Mouse (Mus musculus) hindbrain, embryonic 14.5 days (tissue): ENCODE measurements at regions not wholly inside any gene's neighbourhood (a gene's known extent, or its start where the extent isn't known, plus 50 kb on each side); places are given as distances from the start of the nearest gene placed in this dataset.
"Not testable (repeated sequence)": the region's sequence is repeated elsewhere in the genome, so short reads cannot be mapped to it uniquely, and the experiment has no call there.

ENCODE experiments used
- ATAC-seq: fragments of 200-750 bp; cut with Nextera tagmentation; 2 replicates; pipeline ENCODE4 v1.8.0; 2017; ENCODE audit warnings: moderate number of reproducible peaks, mild to moderate bottlenecking, moderate TSS enrichment, moderate library complexity; ENCODE audit not compliant: low FRiP score
- DNase-seq: peaks from one replicate; pipeline ENCODE4 v3.0.0-alpha.2; 2015; ENCODE audit warnings: low spot score
- H3K27ac ChIP-seq: fragments of 300-500 bp; sonication (generic); 2 replicates; pipeline ENCODE4 v1.5.1; 2014; ENCODE audit warnings: mild to moderate bottlenecking, moderate library complexity
- H3K27me3 ChIP-seq: fragments of 300-500 bp; sonication (generic); 2 replicates; pipeline ENCODE4 v1.6.1; 2014; ENCODE audit warnings: mild to moderate bottlenecking, low read length, mixed read lengths; ENCODE audit not compliant: control insufficient read depth, insufficient read depth
- H3K36me3 ChIP-seq: fragments of 300-500 bp; sonication (generic); replicated peaks from 2 replicates; pipeline ENCODE4 v1.6.1; 2014; ENCODE audit not compliant: control insufficient read depth, insufficient read depth
- H3K4me1 ChIP-seq: fragments of 300-500 bp; sonication (generic); replicated peaks from 2 replicates; pipeline ENCODE4 v1.6.1; 2014; ENCODE audit warnings: antibody characterized with exemption, low read length, mixed read lengths; ENCODE audit not compliant: control insufficient read depth, insufficient read depth
- H3K4me2 ChIP-seq: fragments of 300-500 bp; sonication (generic); replicated peaks from 2 replicates; pipeline ENCODE4 v1.6.1; 2014; ENCODE audit warnings: mild to moderate bottlenecking, moderate library complexity
- H3K4me3 ChIP-seq: fragments of 300-500 bp; sonication (generic); replicated peaks from 2 replicates; pipeline ENCODE4 v1.5.1; 2014; ENCODE audit warnings: mild to moderate bottlenecking, low read length
- H3K9ac ChIP-seq: fragments of 300-500 bp; sonication (generic); 2 replicates; pipeline ENCODE4 v1.6.1; 2014
- H3K9me3 ChIP-seq: fragments of 300-500 bp; sonication (generic); 2 replicates; pipeline ENCODE4 v1.6.1; 2016; ENCODE audit warnings: low read length; ENCODE audit not compliant: control insufficient read depth
- WGBS: fragments of 180-500 bp; shearing (Covaris S2); extraction: QIAGEN DNeasy Blood & Tissue Kit; methylation state at CpG from one replicate; pipeline ENCODE4 v1.1.7; 2014; 5-methylcytosine and 5-hydroxymethylcytosine counted together

DNA sequence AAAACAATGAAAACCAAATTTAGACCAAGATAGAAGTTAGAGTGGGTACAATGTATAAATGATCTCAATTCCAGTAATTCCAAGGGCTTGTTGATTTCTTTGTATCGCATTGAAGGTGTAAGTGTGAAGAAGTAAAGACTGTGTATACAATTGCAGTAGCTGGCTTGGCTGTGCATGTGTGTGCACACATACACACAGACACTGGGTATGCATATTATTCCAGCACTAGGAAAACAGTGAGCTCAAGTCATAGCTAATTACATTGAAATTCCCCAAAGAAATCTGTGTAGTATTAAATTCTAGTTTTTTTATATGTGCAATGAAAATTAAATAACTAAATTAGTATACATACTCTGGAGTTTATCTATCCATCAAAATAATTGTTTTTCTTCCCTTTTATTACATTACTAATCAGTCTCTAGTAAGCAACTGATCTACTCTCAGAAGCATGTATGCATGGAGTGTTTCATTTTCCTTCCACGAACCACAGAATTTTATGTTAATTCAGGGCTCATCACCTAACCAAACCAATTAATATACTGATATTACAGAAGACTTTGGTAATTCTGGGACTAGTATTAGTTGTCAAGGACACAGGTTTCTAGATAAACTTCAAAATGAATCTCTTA is 56.5 kb downstream of the Gm8797 start:
- no peak for DNase-seq
- 85% methylated on average over 2 of the region's 2 CpGs for WGBS
- no peak overlapping the region for H3K9ac ChIP-seq
- ATAC-seq = no peak
- H3K27me3 ChIP-seq = no peaks in the 10 kb centered on the region
- no peaks in the 10 kb centered on the region for H3K9me3 ChIP-seq
- no peaks in the 10 kb centered on the region for H3K36me3 ChIP-seq
- no peak overlapping the region for H3K27ac ChIP-seq
- no peak overlapping the region for H3K4me3 ChIP-seq
- no peaks in the 10 kb centered on the region for H3K4me1 ChIP-seq
- H3K4me2 ChIP-seq = no peak overlapping the region

DNA sequence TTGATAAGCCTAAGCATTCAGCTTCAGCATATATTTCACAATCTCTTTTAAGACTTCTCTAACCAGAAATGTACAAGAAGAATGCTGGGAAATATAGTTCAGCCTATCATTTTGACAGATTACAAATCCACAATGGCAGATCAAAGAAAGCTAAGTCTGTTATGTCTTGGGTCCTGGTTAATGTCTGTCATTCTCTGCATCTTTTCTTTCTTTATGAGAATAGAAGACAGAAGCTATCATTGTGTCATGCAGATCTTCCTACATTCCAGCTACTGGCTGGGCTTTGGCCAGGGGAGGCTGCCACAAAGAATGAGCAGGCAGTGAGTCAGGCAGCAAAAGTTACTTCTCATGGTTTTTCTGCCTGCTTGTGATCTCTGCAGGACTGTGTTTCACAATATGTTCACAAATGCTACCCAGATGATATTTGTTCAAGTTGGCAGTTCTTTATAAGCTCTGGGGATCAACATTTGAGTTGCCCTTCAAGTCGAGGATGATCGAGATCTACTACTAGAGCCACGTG is 60.5 kb downstream of the Gm8797 start:
- Histone ChIP-seq H3K27me3 (no peaks in the 10 kb centered on the region), H3K4me3 (no peak overlapping the region), H3K4me2 (no peak overlapping the region), H3K27ac (no peak overlapping the region), H3K9me3 (no peaks in the 10 kb centered on the region), H3K36me3 (no peaks in the 10 kb centered on the region), H3K4me1 (no peaks in the 10 kb centered on the region), H3K9ac (no peak overlapping the region)
- no peak for ATAC-seq
- DNase-seq = no peak
- 83% methylated on average over 3 of the region's 3 CpGs for WGBS

DNA sequence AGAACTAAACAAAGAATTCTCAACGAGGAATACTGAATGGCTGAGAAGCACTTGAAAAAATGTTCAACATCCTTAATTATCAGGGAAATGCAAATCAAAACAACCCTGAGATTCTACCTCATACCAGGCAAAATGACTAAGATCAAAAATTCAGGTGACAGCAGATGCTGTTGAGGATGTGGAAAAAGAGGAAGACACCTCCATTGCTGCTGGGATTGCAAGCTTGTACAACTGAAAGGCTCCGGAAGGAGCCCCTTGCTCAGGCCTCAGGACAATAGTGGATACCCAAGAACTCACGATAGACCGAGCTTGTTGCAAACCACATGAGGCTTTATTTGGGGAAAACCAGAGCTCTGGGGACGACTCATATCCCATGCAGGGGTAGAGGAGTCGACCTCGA is 69.6 kb downstream of the Gm8797 start:
- ATAC-seq, H3K9me3 ChIP-seq, H3K4me2 ChIP-seq, H3K27me3 ChIP-seq, H3K36me3 ChIP-seq, H3K27ac ChIP-seq, H3K9ac ChIP-seq, DNase-seq, H3K4me1 ChIP-seq, H3K4me3 ChIP-seq: not testable (repeated sequence)
- 84% methylated on average over 7 of the region's 7 CpGs for WGBS

GRCm38 (mm10) chr3:5860237-5860636 is 109.6 kb downstream of the Gm8797 start:
- not testable (repeated sequence) for H3K9me3 ChIP-seq, H3K4me2 ChIP-seq, H3K4me3 ChIP-seq, H3K9ac ChIP-seq, H3K27ac ChIP-seq, H3K36me3 ChIP-seq, ATAC-seq, H3K4me1 ChIP-seq, DNase-seq, H3K27me3 ChIP-seq
- 38% methylated on average over 18 of the region's 20 CpGs for WGBS

- H3K27me3 ChIP-seq = no peaks in the 10 kb centered on the region
- no peak for ATAC-seq
- H3K9me3 ChIP-seq = no peaks in the 10 kb centered on the region
- H3K27ac ChIP-seq = no peak overlapping the region
- DNase-seq = no peak
- H3K4me3 ChIP-seq = no peak overlapping the region
- H3K9ac ChIP-seq = no peak overlapping the region
- H3K4me2 ChIP-seq = no peak overlapping the region
- H3K36me3 ChIP-seq = no peaks in the 10 kb centered on the region
- WGBS = 87% methylated on average over 2 of the region's 2 CpGs
- no peaks in the 10 kb centered on the region for H3K4me1 ChIP-seq
These were observed 119.8 kb downstream of the Gm8797 start for GRCm38 (mm10) chr3:5870407-5870806.

DNA sequence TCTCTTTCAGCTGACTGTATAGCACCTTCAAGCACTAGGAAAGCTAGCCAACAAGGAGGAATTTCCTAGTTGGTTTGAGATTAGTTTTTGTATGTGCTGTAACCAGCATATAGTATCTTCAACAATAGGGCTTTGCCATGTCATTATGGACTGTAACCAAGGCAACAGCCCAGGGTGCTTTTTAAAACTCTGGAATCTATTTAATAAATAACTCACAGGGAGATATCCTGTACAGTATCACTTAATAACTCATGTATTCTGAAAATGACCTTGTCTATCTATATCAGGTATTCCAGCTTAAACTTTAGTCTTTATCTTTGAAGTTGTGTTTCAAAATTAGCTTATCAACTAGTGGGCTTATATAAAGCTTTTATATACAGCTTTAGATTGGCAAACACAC is 128.5 kb downstream of the Gm8797 start:
- H3K4me3 ChIP-seq = no peak overlapping the region
- H3K36me3 ChIP-seq = no peaks in the 10 kb centered on the region
- no peak overlapping the region for H3K4me2 ChIP-seq
- H3K27me3 ChIP-seq = no peaks in the 10 kb centered on the region
- no peaks in the 10 kb centered on the region for H3K4me1 ChIP-seq
- ATAC-seq = no peak
- no peak overlapping the region for H3K27ac ChIP-seq
- no peak overlapping the region for H3K9ac ChIP-seq
- no peak for DNase-seq
- H3K9me3 ChIP-seq = 0 out of 2 replicates have a peak, but pooled peaks cover 4% of the 10 kb centered on the region

GRCm38 (mm10) chr3:5917536-5917935 is 166.9 kb downstream of the Gm8797 start:
- Histone ChIP-seq H3K4me3 (no peak overlapping the region), H3K36me3 (no peaks in the 10 kb centered on the region), H3K27ac (no peak overlapping the region), H3K9me3 (no peaks in the 10 kb centered on the region), H3K4me1 (no peaks in the 10 kb centered on the region), H3K27me3 (no peaks in the 10 kb centered on the region), H3K9ac (no peak overlapping the region), H3K4me2 (no peak overlapping the region)
- DNase-seq (no peak), ATAC-seq (no peak)
- WGBS = 84% methylated on average over 1 of the region's 1 CpGs

GRCm38 (mm10) chr3:5950243-5950642 is 199.6 kb downstream of the Gm8797 start:
- 92% methylated on average over 11 of the region's 11 CpGs for WGBS
- not testable (repeated sequence) for H3K27ac ChIP-seq, ATAC-seq, H3K9me3 ChIP-seq, H3K4me1 ChIP-seq, H3K4me2 ChIP-seq, H3K4me3 ChIP-seq, H3K9ac ChIP-seq, H3K27me3 ChIP-seq, DNase-seq, H3K36me3 ChIP-seq

DNA sequence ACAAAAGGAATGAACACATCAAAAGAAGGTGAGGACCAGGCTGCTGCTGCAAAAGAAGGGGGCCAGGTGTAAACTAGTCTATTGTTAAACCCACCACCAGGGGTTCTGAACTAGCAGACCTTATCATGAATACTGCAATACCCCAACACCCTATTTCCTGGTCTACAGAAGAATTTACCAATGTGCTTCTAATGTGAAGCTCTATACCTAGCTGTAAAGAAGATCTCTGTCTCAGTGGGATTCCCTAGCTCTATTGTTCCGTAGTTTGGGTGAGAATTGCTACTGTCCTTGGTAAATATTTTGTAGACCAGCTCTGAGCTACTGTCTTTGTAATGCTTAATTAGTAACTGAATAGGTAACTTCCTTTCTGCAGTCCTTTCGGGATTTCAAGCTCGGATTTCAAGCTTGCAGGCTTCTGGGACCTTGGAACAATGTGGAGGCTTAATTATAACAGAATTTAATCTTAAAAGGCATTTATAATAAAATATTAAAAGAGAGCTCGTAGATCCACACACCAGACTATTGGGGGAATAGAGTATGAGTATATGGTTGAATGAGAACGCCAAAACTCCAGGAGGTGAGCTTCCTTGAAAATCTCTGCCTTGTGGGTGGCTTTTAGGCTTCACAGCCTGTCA is 238.5 kb downstream of the Gm8797 start:
- DNase-seq, H3K27me3 ChIP-seq, H3K9ac ChIP-seq, ATAC-seq, H3K4me1 ChIP-seq, H3K4me2 ChIP-seq, H3K4me3 ChIP-seq, H3K36me3 ChIP-seq, H3K9me3 ChIP-seq, H3K27ac ChIP-seq: not testable (repeated sequence)
- 76% methylated on average over 5 of the region's 5 CpGs for WGBS
